Mouse (Mus musculus) stomach, embryonic 15.5 days (tissue): ENCODE measurements around the gene Snap25. TPM values are rescaled to one million over a fixed set of nuclear protein-coding genes. Genes with fewer than 3 reads are reported as not detected.

Experiments used
- ATAC-seq: fragments of 200-750 bp; cut with Nextera tagmentation; 2 replicates; pipeline ENCODE4 v1.8.0; 2017; ENCODE audit warnings: low read depth, moderate number of reproducible peaks, moderate TSS enrichment; ENCODE audit not compliant: insufficient read depth, low FRiP score
- H3K27ac ChIP-seq: fragments of 300-500 bp; sonication (generic); 2 replicates; pipeline ENCODE4 v1.5.1; 2015; ENCODE audit warnings: mild to moderate bottlenecking, inconsistent platforms
- H3K27me3 ChIP-seq: fragments of 300-500 bp; sonication (generic); replicated peaks from 2 replicates; pipeline ENCODE4 v1.6.1; 2015; ENCODE audit warnings: inconsistent platforms
- H3K36me3 ChIP-seq: fragments of 300-500 bp; sonication (generic); 2 replicates; pipeline ENCODE4 v1.6.1; 2015; ENCODE audit warnings: inconsistent platforms
- H3K4me1 ChIP-seq: fragments of 300-500 bp; sonication (generic); 2 replicates; pipeline ENCODE4 v1.6.1; 2015; ENCODE audit warnings: inconsistent platforms
- H3K4me2 ChIP-seq: fragments of 300-500 bp; sonication (generic); 2 replicates; pipeline ENCODE4 v1.6.1; 2015; ENCODE audit warnings: mild to moderate bottlenecking, inconsistent platforms
- H3K4me3 ChIP-seq: fragments of 300-500 bp; sonication (generic); replicated peaks from 2 replicates; pipeline ENCODE4 v1.5.1; 2015; ENCODE audit warnings: inconsistent platforms
- H3K9ac ChIP-seq: fragments of 300-500 bp; sonication (generic); 2 replicates; pipeline ENCODE4 v1.6.1; 2015; ENCODE audit warnings: inconsistent platforms
- H3K9me3 ChIP-seq: fragments of 300-500 bp; sonication (generic); 2 replicates; pipeline ENCODE4 v1.6.1; 2016; ENCODE audit warnings: inconsistent platforms
- WGBS: fragments of 180-500 bp; shearing (Covaris S2); methylation state at CpG from one replicate; pipeline ENCODE4 v1.1.7; 2015; 5-methylcytosine and 5-hydroxymethylcytosine counted together
- polyA plus RNA-seq: library from polyadenylated mRNA; unstranded; fragments of >200 nt; fragmentation: Nextera tagmentation; extraction: Ambion mirVana; gene quantifications from 2 replicates; pipeline ENCODE4 v1.2.1, GENCODE M21; 2015

Snap25 gene
- polyA plus RNA-seq, 1 experiment from 2014 or later = 10.4 TPM

- Histone ChIP-seq H3K4me3 (no peak overlapping the region), H3K36me3 (no peaks in the 10 kb centered on the region), H3K27me3 (no peaks in the 10 kb centered on the region), H3K9me3 (no peaks in the 10 kb centered on the region), H3K4me1 (no peaks in the 10 kb centered on the region), H3K9ac (no peak overlapping the region), H3K27ac (no peak overlapping the region), H3K4me2 (no peak overlapping the region)
- ATAC-seq = no peak
- 60% methylated on average over 4 of the region's 4 CpGs for WGBS
These were observed 114.4 kb downstream of the Snap25 start for GRCm38 (mm10) chr2:136827612-136828011.

Other genes starting within 250 kb of the Snap25 start
- gene Ankef1, start 211.5 kb upstream of the Snap25 start, polyA plus RNA-seq = 0.21 and 0.23 TPM in 2 replicates
- 31.6 and 32.9 TPM in 2 replicates for gene AL731706.2, start 172.2 kb downstream of the Snap25 start, polyA plus RNA-seq
- gene Slx4ip, start 177.8 kb downstream of the Snap25 start, polyA plus RNA-seq = 5.6 and 6.6 TPM in 2 replicates
- 32.9 and 33.7 TPM in 2 replicates for gene AL731706.1, start 177.9 kb downstream of the Snap25 start, polyA plus RNA-seq
- 13.1 and 13.3 TPM in 2 replicates for gene Mkks, start 177.9 kb downstream of the Snap25 start, polyA plus RNA-seq